Mouse (Mus musculus): Measurements from ENCODE around the gene Atp2b1. TPM values are rescaled to one million over a fixed set of nuclear protein-coding genes. Genes with fewer than 3 reads are reported as not detected.

The Atp2b1 gene
- polyA plus RNA-seq, 1 experiment = 15.3 TPM

DNA sequence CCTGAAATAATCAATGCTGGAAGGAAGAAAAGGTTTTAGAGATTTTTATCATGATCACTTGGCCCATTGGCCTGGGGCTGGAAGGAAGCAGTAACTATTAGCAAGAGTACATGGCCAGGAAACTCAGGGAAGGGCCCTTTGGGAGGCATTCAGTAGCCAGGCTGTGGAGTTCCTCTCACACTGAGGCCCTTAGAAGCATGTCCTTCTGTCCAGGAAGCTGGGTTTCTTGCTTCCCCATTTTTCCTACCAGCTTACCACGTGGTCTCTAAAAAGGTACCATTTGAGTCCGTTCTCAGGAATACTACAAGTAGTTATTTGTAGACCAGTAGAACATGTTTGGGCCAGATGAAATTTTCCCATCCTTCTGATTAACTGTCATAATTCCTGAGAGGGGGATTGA lies 58.2 kb downstream of the Atp2b1 start:
- no peak for TF ChIP-seq GATA1 (IDR thresholded peaks at IDR 0.05; ENCODE audit: low read length)

DNA sequence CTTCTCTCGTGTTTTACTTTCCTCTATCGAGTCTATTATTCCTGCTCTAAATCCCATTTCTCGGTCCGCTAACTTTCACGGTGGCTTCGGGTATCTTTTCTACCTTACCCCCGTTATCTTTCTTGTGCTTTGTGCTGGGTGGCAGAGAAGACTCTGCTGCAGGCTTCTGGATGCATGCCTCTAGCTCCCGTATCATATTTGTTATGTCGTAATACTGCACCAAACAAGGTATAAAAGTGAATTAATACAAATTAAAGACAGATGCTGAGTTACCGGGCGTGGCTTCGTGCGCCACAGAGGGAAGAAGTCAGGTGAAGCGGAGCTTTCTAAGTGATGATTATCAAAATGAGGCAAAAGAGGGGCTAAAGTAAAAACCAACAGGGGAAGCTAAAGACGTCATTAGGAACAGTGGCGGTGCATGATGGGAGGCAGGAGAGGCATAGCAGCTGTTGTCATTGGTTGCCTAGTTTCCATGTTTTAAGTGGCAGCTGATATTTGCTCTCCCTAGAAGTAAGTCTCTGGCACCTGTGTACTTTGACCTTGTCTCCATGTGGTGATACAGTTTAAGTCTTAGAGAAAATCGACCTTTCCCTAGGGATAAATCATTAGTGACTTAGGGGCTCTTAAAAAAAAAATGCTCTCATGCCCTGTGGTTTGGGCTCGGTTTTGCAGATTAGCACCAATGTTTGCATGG lies 58.9 kb downstream of the Atp2b1 start:
- no peak for TF ChIP-seq GATA1 (IDR thresholded peaks at IDR 0.05; ENCODE audit: low read length)

DNA sequence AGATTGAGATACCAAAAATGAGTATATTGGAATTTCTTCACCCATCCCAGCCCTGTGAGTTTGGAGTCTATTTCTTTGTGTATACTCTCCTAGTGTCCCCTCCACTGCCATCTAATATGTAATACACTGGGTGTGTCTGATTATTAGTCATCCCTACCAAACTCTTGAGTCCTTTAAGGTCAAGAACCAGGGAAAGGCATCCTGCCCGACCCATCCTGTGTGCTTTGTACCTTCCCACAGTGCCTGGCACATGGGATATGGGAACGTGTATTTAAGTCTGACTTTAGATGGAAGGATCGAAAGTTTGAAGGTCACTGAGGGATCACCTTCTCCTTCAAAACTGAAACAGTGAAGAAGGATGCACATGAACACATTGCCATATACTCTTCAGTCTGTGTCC lies 60.4 kb downstream of the Atp2b1 start:
- TF ChIP-seq GATA1 (IDR thresholded peaks at IDR 0.05; ENCODE audit: low read length) = no peak

DNA sequence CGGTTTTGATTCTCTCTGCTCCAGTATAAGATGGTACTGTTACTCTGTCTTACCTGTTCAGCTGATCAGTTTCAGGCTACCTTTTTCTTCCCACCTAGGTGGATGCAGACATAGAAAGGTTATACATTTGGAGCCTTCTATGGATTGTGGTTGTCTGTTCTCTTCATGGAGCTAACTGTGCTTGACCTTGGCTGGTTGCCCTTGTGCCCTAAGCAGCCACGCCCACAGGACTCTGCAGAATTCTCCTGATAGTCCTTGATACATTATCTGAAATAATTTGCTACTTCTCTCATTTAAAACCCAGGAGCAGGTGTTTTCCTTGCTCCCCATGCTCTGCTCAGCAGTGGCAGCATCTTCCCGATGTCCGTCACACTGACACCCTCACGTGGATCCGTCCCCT lies 61.4 kb downstream of the Atp2b1 start:
- no peak for TF ChIP-seq GATA1 (IDR thresholded peaks at IDR 0.05; ENCODE audit: low read length)

DNA sequence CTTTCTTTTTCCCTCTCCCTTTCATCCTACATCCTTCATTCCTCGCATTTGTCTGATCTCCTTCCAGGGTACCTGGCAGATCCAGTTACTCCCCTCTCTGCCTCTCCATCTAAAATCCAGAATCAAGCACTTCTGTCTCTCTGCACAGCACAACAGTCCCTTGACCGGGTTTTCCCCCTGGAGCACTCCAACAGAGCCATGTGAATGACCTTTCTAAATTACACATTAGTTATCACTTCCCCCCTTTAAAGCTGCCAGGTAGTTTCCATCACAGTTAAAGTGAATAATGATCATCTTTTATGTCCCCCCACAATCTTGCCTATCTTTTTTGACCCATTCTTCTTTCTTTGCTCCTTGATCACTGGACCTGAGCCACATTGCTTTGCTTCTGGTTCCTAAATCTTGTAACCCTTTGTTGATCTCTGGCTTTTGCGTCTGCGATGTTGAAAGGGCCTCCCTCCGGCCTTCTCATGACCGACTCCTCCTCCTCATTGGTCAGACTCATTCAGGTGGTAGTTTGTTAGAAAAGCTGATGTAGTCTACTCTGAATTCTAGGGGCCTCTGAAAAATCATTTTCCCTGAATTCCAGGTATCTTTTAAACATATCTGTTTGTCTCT lies 62.8 kb downstream of the Atp2b1 start:
- TF ChIP-seq GATA1 (IDR thresholded peaks at IDR 0.05; ENCODE audit: low read length) = no peak

DNA sequence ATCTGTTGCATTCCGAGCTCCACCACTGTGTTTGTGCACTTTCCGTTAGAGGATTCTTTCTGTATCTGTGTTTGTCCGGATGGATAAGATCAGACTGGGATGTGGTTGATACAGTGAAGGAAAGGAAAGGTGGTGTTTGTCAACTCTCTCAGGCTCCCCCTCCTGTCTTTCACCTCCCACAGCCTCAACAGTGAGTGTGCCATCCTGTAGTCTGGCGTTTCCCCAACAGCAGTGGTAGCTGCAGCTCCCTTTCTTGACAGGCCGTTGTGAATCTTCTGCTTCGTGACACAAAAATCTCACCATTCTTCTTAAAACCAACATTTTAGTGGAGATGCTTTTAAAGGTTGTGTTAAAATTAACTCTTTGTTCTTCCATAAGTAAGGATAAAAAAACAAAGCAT lies 64.6 kb downstream of the Atp2b1 start:
- no peak for TF ChIP-seq GATA1 (IDR thresholded peaks at IDR 0.05; ENCODE audit: low read length)

DNA sequence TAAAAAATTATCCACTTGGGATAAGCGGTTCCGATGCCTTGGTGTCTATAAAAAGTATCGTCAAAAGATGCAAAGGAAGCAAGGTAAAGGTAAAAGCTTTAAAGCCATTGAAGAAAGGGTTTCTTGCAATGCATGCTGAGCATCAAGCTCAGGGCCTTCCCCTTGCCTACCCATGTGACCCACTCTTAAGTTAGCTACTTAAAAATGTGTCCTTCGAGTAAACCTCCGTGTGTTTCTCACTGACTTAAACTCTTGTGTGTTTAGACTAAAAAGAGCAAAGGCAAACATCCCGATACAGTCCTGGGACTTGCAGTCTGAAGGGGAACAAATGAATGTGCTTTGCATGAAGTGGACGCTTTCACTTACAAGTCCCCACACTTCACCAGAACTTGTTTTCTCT lies 65.1 kb downstream of the Atp2b1 start:
- TF ChIP-seq GATA1 (IDR thresholded peaks at IDR 0.05; ENCODE audit: low read length) = no peak

DNA sequence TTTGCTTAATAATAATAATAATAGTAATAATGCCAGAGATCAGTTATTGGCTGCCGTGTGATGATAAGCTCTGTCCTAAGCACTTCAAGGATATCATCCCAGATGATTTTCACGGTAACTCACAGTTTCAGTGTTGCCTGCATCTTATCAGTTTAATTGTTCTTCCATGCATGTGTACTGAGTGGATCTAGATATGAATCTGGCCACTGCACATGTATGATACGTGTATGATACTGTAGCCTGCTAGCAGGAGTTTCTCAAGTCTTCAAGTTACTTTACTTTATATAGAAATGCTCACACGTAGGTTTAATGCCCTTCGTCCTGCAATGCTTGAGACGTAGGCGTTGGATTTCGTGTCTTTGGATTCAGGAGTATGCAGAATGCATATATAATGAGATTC lies 65.7 kb downstream of the Atp2b1 start:
- TF ChIP-seq GATA1 (IDR thresholded peaks at IDR 0.05; ENCODE audit: low read length) = peak; percentile 53

DNA sequence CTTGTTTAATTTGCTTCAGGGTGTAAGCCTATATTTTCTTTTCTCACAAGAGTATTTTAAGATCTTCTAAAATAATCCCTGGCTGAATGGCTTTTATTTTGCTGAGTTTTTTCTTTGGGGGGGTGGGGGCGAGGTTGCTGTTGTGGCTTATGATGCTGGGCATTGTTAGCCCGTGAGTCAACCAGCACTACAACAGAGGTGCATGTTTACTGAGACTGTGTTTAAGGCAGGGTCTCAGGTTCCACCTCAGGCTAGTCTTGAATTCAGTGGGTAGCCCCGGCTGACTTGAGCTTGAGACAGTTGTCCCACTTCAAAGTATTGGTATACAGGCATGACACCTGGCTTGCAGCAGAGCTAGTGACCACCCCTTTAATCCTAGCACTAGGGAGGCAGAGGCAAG lies 77.8 kb downstream of the Atp2b1 start:
- TF ChIP-seq GATA1 (IDR thresholded peaks at IDR 0.05; ENCODE audit: low read length) = no peak

DNA sequence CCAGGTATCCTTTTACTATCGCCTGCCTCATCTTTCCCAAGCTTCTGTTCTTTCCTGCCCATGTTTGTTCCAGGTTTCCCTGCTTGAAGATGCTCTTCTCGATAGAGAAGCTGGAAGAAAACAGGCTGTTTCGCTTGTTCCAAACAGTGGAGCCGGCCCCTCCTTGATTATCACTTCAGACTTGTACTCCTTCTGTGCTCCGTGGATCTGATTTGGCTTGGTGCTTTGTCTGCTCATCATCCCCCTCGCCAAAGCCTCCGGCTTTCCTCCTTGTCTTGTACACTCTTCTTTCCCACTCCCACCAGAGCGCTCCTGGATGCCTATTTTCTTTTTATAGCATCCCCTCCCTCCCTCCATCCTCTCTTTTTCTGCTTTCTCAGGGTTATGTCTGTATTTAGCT lies 79.0 kb downstream of the Atp2b1 start:
- TF ChIP-seq GATA1 (IDR thresholded peaks at IDR 0.05; ENCODE audit: low read length) = no peak

DNA sequence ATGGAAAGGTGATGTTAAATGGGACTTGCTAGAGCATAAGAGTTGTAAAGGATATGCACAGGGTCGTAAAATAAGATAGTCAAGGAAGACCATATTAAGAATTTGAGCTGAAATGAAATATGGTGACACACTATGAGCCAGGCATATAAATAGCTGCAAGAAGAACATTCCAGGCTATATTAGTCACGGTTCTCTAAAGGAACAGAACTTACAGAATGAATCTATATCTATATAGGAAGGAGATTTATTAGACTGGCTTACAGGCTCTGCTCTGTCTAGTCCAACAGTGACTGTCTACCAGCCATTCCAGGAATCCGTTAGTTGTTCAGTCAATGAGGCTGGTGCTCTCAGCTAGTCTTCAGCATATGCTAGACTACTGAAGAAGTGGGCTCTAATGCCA lies 90.7 kb downstream of the Atp2b1 start:
- TF ChIP-seq GATA1 (IDR thresholded peaks at IDR 0.05; ENCODE audit: low read length) = no peak

DNA sequence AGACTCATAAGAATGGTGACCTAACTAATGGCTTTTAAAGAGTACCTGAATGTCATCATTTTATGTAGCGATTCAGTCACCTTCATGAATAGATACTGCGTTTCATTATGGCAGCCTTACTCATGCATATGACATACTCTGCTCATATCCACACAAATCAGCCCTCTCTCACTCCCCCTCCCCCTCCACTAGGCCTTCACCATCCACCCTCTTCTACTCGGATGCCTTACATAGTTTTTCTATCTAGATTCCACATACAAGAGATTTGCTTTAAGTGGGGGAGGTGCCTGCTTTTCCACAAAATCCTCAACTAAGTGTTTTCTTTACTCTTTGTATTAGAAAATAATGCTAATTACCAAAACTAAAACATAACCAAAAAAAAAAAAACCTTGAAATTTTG lies 96.9 kb downstream of the Atp2b1 start:
- TF ChIP-seq GATA1 (IDR thresholded peaks at IDR 0.05; ENCODE audit: low read length) = no peak

DNA sequence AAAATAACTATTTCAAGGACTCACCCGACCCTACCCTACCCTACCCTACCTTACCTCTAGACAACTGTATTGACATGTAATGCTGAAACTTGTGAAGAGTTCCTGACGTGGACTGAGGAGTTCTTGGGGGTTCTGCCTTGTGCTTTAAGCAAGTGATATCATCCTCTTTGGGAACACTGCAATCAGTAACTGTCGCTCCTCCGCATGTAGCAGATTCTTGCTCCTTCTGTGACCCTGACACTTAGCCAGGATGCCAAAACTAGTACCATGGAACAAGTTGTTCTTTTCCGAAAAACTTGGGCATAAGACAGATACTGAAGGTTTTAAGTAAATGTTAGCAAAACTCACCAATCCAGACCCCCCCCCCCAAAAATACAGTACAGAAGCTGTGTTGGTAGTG lies 97.9 kb downstream of the Atp2b1 start:
- no peak for TF ChIP-seq GATA1 (IDR thresholded peaks at IDR 0.05; ENCODE audit: low read length)

DNA sequence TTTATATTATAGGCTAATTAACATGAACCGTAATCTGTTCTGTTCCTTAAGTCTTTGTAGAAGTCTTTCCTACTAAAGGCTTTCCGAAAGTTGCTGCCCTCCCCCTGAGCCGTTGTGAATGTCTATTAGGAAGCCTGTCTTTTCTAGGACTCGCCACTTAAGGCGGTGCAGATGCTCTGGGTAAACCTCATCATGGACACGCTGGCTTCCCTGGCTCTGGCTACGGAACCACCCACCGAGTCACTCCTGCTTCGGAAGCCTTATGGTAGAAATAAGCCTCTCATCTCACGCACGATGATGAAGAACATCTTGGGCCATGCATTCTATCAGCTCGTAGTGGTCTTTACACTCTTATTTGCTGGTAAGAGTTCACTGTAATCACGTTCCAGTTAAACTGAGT lies 100.5 kb downstream of the Atp2b1 start:
- TF ChIP-seq GATA1 (IDR thresholded peaks at IDR 0.05; ENCODE audit: low read length) = no peak

DNA sequence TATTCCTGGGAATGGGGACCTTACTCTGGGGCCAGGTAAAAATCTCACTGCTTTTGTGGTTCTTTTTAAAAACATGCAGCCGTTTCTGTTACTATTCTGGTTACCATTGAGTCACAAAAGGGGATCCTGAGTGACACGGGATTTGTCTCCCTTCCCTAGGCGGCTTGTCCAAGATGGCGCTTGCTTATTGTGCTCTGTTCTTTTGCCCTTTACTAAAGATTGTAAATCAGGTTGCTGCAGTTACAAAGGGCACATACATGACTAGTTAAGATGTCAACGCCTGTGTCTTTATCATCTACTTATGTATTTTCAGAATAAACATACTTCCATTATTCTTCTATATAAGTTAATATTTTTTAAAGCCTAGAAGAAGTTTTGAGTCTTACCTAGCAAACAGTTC lies 102.8 kb downstream of the Atp2b1 start:
- no peak for TF ChIP-seq GATA1 (IDR thresholded peaks at IDR 0.05; ENCODE audit: low read length)

DNA sequence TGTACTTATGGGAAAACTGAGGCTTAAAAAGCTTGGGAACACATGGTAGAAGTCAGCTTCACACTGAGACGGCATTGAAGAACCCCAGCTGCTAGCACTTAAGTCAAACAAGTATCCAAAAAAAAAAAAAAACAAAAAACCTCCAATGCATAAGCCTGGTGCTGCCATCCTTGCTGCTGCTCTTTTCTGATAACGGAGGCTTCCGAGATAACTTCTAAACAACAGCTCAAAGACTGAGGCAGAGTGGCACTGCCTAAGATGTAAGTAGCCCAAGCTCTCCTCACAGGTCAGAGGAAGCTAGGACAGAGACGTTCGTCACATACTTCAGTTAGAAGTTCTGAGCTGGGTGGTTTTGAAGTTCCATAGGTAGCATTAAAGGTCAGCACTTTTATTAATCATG lies 113.3 kb downstream of the Atp2b1 start:
- TF ChIP-seq GATA1 (IDR thresholded peaks at IDR 0.05; ENCODE audit: low read length) = no peak

DNA sequence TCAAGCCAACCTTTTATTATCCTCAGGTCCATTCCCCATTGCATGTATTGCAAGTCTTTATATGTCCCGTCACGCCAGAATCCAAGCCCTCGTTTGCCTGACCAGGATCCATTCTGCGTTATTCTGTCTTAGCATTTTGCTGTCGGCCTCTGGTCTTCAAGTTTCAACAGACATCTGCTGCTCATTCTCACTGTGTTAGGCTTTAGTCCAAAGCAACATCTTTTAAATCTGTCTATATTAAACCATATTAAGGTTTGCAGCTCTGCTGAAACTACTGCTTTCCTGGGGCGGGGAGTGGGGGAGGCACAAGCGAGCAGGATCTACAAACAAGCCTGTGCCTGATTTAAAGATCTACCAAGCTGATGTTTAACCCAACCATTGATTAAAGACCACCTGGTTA lies 115.6 kb downstream of the Atp2b1 start:
- TF ChIP-seq GATA1 (IDR thresholded peaks at IDR 0.05; ENCODE audit: low read length) = no peak
